Mouse (Mus musculus) cerebellum, adult (tissue): ENCODE measurements around the gene Sergef.
"Not testable (repeated sequence)": the region's sequence is repeated elsewhere in the genome, so short reads cannot be mapped to it uniquely, and the experiment has no call there.

Experiments used
- ATAC-seq: cut with Nextera tagmentation; 2 replicates; pipeline ENCODE4 v1.9.2; 2017; ENCODE audit warnings: mild to moderate bottlenecking, moderate library complexity, mixed read lengths; ENCODE audit not compliant: insufficient number of reproducible peaks, low FRiP score, low TSS enrichment

Gene Sergef

GRCm38 (mm10) chr7:46582750-46583149, 56.9 kb downstream of the Sergef start:
- no peak for ATAC-seq

DNA sequence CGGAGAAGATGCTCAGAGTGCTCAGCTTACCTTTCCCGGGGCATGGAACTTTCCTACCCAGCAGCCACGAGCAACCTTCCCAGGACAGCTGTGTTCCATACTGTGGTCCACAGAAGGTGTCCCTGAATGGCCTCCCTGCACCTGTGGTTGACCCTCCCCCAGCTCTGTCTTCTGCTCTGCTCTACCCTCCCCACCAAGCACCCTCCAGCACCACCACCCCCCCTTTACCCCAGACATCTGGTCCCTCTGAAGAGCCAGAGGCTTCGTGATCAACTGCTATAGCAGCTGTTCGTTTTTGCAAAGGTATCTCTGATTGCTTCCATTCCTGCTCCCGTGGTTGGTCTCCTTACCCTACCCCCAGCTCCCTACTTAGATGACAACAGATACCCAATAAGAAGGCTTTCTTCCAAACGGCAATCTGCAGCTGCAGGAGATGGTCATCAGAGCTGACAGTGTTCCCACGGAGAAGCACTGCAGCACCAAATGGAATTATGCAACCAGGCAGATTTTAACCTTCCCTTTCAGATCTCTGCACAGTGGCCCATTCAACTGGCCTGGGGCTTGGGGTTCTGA, 58.2 kb downstream of the Sergef start:
- ATAC-seq = no peak

DNA sequence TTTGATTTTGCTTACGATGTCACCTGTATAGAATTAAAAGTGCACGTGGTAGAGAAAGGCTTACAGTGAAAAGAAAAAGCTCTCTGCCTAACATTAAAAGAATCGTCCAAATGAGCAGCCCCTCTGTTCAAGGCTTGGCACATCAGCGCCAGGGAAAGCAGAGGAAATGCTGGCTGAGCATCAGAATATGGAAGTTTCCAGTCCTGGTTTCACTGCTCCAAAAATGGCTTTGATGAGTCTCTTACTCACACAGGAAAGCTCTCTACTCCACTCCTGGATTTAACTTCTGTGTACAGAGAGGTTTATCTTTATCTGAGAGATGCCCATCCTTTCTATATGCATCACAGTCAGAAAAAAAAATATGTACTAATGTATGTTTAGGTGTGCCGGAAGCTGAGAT, 61.5 kb downstream of the Sergef start:
- ATAC-seq = no peak

DNA sequence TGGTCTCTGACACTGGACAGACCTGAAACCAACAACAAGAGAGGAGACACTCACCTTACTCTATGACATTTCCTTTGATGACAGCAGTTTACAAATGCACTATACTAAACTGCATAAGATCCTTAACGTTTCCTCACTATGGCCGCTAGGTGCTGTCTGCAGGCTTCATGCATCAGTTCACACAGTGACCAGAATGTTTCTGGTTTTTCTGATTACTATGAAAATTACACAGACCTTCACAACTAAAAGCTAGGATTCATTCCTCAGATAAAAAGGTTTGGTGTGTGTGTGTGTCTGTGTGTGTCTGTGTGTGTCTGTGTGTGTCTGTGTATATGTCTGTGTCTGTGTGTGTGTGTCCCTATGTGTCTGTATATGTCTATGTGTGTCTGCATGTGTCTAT, 63.7 kb downstream of the Sergef start:
- ATAC-seq = no peak

DNA sequence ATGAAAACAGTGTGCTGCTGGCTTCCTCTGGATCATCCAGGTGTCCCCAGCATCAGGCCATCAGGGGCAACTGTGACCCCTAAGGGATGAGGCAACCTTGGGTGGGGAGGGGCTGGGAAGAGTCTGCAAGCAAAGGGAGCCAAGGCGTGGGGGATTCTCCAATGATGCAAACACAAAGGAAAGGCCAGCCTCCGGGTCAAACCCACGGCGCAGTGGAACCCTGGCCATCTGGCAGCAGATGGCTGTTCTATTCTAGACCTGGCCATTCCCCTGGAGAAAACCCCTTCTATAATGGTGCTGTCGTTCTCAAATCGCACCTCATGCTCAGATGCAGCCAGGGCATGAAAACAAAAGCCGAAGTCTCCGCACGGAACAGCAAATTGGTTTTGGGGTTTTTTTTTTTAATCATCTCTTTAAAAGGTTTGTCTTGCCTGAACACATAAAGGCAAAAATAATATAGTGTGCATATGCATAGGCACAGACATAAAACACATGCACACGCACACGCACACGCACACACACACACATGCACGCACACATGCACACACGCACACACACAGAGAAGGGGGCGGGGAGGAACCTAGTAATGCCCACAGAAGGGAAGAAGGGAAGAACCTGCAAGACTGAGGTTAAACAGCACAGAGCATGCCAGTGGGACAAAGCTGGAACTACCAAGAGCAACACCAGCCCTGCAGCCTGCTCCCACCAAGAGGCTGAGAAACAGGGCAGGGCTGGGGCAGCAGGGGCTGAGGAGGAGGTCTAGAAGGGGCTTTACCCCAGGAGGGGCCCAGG, 66.6 kb downstream of the Sergef start:
- peak; percentile 72; the same call in 1 of the 2 replicates for ATAC-seq

GRCm38 (mm10) chr7:46569509-46569908, 70.1 kb downstream of the Sergef start:
- ATAC-seq = not testable (repeated sequence)

DNA sequence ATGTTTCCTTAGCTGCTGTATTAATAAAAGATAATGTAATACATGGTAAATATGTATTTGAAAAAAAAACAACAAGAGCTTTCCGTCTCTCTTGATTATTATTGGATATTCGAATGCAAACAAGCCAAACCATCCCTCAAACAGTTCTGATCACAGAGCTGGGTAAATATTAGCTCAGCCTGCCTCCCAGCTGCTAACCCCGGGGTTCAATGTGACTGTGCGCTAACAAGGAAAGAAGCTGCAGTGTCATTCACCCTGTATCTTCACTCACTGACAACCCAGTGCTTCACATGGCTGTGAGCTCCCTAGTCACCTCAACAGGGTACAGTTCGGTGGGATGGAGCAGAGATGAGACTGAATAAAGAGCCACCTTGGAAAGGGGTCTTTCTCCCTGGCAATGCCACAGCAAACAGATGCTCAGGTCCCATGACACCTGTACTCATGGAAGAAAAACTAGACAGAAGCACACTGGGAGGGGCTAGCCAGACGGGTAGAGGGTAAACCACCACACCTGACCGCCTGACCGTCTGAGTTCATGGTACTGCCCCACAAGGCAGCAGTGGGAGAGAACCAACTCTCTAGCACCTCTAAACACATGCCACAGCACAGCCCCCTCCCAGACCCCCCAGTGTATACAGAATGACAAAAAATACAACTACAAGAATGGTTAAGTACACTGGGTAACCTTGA, 73.1 kb downstream of the Sergef start:
- no peak for ATAC-seq

DNA sequence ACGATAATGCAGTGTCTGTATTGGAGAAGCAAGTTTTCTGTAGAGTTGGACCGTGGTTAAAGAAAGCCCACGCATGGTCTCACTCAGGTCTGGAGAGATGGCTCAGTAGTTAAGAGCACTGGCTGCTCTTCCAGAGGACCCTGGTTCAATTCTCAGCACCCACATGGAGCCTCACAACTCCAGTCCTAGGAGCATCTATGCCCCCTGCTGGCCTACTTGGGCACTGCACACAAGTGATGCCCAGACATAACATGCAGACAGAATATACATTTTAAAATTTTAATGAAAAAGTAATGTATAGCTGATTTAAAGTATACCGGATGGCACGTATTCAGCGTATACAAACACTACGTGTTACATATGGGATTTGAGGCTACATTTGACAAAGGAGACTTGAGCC, 74.2 kb downstream of the Sergef start:
- ATAC-seq = no peak

- no peak for ATAC-seq
These were observed 75.8 kb downstream of the Sergef start for GRCm38 (mm10) chr7:46563801-46564200.

- ATAC-seq = no peak
These were observed 79.5 kb downstream of the Sergef start for GRCm38 (mm10) chr7:46560061-46560460.

GRCm38 (mm10) chr7:46559643-46560042, 80.0 kb downstream of the Sergef start:
- peak; percentile 60; the same call in 1 of the 2 replicates for ATAC-seq

- no peak for ATAC-seq
These were observed 80.6 kb downstream of the Sergef start for GRCm38 (mm10) chr7:46559006-46559405.

DNA sequence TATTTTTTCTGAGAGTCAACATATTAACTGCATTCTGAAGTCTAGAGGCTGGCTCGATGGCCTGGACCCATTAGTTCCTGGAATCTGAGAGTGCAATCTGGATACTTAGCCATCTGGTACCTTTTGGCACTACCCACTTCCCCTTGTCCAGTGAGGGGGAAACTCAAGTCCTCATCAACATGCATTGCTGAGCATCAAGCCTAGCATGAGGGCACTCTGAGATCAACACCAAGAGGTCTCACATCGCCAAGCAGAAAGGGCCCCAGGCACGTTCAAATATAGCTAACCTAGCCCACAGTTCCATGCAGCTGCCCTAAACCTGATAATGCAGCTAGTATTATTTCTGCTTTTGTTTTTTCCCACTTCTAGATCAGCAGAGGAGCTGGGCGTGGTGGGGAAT, 81.6 kb downstream of the Sergef start:
- peak; percentile 86 for ATAC-seq

DNA sequence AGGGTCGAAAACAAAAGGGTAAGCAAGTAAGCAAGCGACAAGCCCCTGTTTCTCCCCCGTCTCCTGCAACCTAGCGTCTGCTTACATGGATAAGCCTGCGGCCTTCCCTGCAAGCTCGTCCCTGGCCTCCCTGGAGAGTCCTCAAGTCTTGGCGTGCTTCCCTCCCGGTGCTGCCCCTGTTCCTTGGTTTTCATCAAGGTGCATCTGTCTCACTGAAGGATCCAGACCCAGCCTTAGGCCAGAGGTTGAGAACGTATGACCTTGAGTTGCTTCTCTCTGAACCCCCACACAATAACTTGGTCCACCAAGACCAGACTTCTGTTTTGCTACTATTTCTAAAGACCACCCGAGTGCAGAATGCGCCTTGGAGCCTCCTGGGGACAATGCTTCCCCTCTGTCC, 82.2 kb downstream of the Sergef start:
- no peak for ATAC-seq

DNA sequence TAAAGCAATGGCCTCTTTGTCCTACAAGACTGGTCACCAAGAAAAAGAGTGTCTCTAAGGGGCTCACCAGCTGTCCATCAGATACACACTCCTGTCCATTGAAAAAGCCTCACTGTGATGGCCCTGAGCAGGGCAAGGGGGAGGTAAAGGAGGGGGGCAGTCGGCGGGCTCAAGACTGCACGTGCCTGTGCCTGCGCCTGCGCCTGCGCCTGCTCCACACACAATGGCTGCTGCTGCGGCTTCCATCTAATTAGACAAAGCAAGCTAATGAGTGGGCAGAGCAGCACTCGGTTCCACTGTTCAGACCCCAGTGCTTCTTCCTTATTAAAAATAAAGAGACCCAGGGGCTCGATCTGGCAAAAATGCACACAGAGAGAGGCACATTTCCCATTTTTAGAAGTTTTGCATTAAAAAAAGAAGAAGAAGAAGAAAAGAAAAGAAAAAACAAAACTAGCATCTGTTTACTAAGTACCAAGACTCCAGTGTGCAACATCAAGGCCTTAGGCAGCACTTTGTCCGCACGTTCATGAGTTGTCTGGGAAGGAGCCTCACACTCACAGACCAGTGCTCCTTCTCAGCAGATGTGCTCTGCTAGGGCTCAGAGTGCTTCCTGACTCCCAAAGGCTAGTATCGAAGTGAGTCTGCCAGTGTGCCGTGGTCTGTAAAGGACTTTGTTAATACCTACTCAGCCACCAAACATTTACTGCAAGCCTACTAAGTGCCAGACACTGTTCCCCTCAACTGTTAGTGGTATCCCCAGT, 83.1 kb downstream of the Sergef start:
- no peak for ATAC-seq

DNA sequence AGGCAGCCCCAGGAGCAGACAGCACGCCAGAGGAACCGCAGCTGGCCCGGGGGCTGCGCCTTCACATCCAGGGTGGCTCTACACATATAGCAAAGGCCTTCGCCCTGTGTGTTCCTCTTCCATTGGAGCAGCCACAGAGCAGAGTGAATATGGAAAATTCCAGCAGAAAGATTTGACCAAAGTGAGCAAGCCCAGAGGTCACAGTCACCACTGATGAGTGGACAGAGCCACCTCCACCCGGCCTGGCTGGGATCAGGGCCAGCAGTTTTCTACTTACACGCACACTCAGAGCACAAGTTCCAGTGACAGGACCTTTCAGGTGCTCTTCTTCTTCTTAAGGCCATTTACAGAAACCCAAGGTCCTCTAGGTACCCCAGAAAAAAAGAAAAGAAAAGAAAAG, 83.9 kb downstream of the Sergef start:
- no peak for ATAC-seq

DNA sequence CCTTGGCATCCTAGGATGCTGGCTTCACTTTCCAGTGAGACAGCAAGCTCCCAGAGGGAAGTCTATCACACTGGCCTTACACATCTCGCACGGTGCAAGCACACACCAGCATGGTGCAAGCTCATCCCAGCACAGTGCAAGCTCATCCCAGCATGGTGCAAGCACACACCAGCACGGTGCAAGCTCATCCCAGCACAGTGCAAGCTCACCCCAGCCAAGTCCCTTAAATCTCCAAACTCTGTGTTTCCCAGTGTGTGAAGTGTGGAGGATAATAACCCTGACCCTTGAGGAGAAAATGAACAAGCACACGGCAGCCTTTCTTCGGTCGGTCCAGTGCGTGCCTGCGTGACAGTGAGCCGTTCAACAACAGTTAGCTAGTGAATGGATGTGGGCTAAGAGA, 84.8 kb downstream of the Sergef start:
- ATAC-seq = no peak

DNA sequence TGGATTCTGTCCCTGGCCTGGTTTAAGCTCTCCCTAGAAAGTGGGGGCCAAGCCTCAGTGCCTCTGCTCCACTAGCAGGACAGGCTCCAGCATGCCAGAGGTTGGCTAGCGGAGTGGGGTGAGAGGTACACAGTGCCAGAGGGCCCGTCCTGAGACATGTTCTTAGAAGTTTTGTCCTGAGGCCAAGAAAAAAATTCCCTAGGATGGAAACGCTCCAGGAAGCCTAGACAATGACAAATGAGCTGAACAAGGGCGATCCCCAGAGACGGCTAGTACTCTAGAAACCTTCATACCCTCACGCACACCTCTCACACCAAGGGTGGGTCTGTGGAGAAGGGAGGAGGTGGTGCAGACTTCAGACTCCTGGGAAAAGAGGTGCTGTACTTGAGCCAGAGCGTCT, 85.6 kb downstream of the Sergef start:
- no peak for ATAC-seq

DNA sequence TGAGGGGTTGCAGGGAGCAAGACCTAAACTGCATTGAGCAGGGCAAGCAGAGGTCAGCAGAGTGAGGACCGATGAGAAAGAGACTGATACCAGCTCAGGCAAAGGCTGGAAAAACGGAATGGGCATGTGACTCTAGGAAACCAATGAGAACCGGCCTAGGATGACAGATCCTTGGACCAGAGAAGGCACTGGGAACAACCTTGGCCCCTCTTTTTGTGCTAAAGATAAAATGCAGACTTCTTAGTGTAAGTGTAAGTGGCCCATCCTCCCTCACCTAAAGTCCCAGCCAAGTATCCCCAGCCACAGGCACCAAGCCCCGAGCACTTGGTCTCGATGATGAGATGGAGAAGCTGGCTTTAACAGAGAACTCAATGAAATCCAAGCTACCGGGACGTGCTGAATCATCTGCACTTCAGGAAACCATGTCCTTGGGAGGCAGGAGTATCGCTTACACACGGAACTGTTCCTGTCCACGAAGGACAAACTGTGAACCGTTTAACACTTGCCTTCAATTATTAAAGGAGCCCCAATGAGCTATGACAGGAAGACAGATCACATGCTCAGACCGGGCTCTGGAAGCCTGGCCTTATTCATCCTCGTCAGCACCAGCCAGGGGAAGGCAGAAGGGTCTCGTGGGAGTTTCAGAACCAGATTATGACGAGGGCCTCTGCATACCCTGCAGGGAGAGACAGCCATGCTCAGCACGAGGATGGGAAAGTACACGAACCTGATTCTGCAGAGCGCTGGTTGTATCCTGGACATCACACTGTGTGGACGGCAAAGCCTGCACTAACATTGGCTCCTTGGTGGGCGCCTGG, 87.5 kb downstream of the Sergef start:
- no peak for ATAC-seq

GRCm38 (mm10) chr7:46551173-46551572, 88.4 kb downstream of the Sergef start:
- ATAC-seq = no peak
